ENCODE assay signal across 9 mouse cellular contexts in genomic region chr1:73901496-73901899, GRCm38 (mm10).
A peak's percentile ranks its signal among the peaks of the same experiment; 100 is the strongest.
DNase-seq lines count a peak whose midpoint lies in the region; ATAC-seq and TF ChIP-seq lines count a peak whose summit lies in the region.
"Had no signal": no experiment of that assay in that cellular context is flagged by ENCODE, and none has a peak within 500 bp of the region (broad histone marks: within the 10 kb centered on the region; RNA-seq: fewer than 3 reads in every experiment).

No protein-coding gene starts in this region.

- WGBS in lung, adult 2 months: 6% methylated on average over 3 of the region's 3 CpGs
- WGBS in neural tube, embryonic 15.5 days: 7% methylated on average over 3 of the region's 3 CpGs

- peak; percentile 71 for ATAC-seq in erythroid progenitor cell, adult 5-6 weeks (replicated peaks; ENCODE audit: low FRiP score, poor library complexity, severe bottlenecking)
- peak; percentile 33; the same call in 1 of the 2 replicates for ATAC-seq in neural tube, embryonic 15.5 days (ENCODE audit: low FRiP score)

- H3K9ac ChIP-seq in neural tube, embryonic 15.5 days (replicated peaks): no peak overlapping the region
- H3K9ac ChIP-seq: limb, embryonic 15.5 days had no signal

- H3K36me3 ChIP-seq in neural tube, embryonic 15.5 days: no peaks in the 10 kb centered on the region
- H3K36me3 ChIP-seq: limb, embryonic 15.5 days had no signal

- H3K4me1 ChIP-seq in lung, adult 2 months (ENCODE audit: control insufficient read depth, insufficient read depth, low read length): peaks cover 8% of the 10 kb centered on the region
- peaks cover 20% of the 10 kb centered on the region for H3K4me1 ChIP-seq in neural tube, embryonic 15.5 days

- no peak overlapping the region for H3K4me2 ChIP-seq in neural tube, embryonic 15.5 days

- peak; percentile 73 for DNase-seq in MEL-GATA-1-ER (ENCODE audit: extremely low read depth, low read depth)
- peak; percentile 35 for DNase-seq in c-Kit-negative CD71-positive TER-119-positive erythroid progenitor cells, embryonic 14.5 days (ENCODE audit: low read depth, low spot score)
- peak; percentile 80 for DNase-seq in heart, postnatal 36 days
- peak; percentile 76 to 81 for DNase-seq in kidney, postnatal 4 days
- peak; percentile 73 for DNase-seq in lung, adult 2 months
- DNase-seq in urinary bladder, postnatal 25 days (ENCODE audit: low spot score): peak; percentile 62

- no peak overlapping the region for H3K27ac ChIP-seq in neural tube, embryonic 15.5 days (replicated peaks)
- H3K27ac ChIP-seq: limb, embryonic 15.5 days had no signal

- no peaks in the 10 kb centered on the region for H3K27me3 ChIP-seq in neural tube, embryonic 15.5 days (replicated peaks)
- H3K27me3 ChIP-seq: limb, embryonic 15.5 days had no signal

- no peak overlapping the region for H3K4me3 ChIP-seq in lung, adult 2 months (replicated peaks; ENCODE audit: extremely low read depth, low read depth, low read length)
- H3K4me3 ChIP-seq in neural tube, embryonic 15.5 days (replicated peaks): no peak overlapping the region
- H3K4me3 ChIP-seq: limb, embryonic 15.5 days had no signal

- H3K9me3 ChIP-seq in neural tube, embryonic 15.5 days (replicated peaks): no peaks in the 10 kb centered on the region
- H3K9me3 ChIP-seq: limb, embryonic 15.5 days had no signal

- no peak for TF ChIP-seq POLR2A in lung, adult 2 months (IDR thresholded peaks at IDR 0.05; ENCODE audit: borderline replicate concordance, extremely low read depth, low read depth, low read length)

- intact Hi-C loops in heart, postnatal 36 days (cut with DNase I): loop anchor here (1.0 kb wide), 2 partner anchors 176 to 224 kb away; partner anchors contain the start of gene Rufy4

- TF ChIP-seq CTCF in lung, adult 2 months (IDR thresholded peaks at IDR 0.05; ENCODE audit: insufficient read depth, low read length): peak; percentile 97
